Mouse (Mus musculus) cerebellum, adult 9-11 months (tissue): ENCODE measurements around the gene Scamp2.

Experiments used
- DNase-seq: peaks from one replicate; pipeline ENCODE4 v3.0.0; 2022

The Scamp2 gene

GRCm38 (mm10) chr9:57552139-57552887 lies 8.4 kb upstream of the Scamp2 start, which contains the start of gene Mpi:
Mpi (minus strand) TSS chr9:57552763.
- DNase-seq = peak; percentile 70

- DNase-seq = peak; percentile 37
Observed at GRCm38 (mm10) chr9:57553119-57553518, 7.6 kb upstream of the Scamp2 start.

- no peak for DNase-seq
Observed at GRCm38 (mm10) chr9:57554753-57555152, 6.0 kb upstream of the Scamp2 start.

GRCm38 (mm10) chr9:57557215-57557614 lies 3.5 kb upstream of the Scamp2 start:
- DNase-seq = no peak

- no peak for DNase-seq
Observed at GRCm38 (mm10) chr9:57558625-57559024, 2.1 kb upstream of the Scamp2 start.

GRCm38 (mm10) chr9:57559568-57559967 lies 1.2 kb upstream of the Scamp2 start:
- DNase-seq = no peak

GRCm38 (mm10) chr9:57560263-57560662 lies 480 bp upstream of the Scamp2 start:
- no peak for DNase-seq

GRCm38 (mm10) chr9:57561711-57562099 lies 962 bp downstream of the Scamp2 start:
- DNase-seq = no peak

- no peak for DNase-seq
Observed at GRCm38 (mm10) chr9:57562896-57563372, 2.2 kb downstream of the Scamp2 start.

GRCm38 (mm10) chr9:57564609-57565008 lies 3.9 kb downstream of the Scamp2 start:
- DNase-seq = no peak

GRCm38 (mm10) chr9:57565741-57566221 lies 5.0 kb downstream of the Scamp2 start:
- no peak for DNase-seq

GRCm38 (mm10) chr9:57566846-57567245 lies 6.1 kb downstream of the Scamp2 start:
- no peak for DNase-seq

GRCm38 (mm10) chr9:57568500-57568899 lies 7.8 kb downstream of the Scamp2 start:
- no peak for DNase-seq

GRCm38 (mm10) chr9:57574397-57574796 lies 13.7 kb downstream of the Scamp2 start:
- no peak for DNase-seq

- no peak for DNase-seq
Observed at GRCm38 (mm10) chr9:57575577-57575976, 14.8 kb downstream of the Scamp2 start.

- DNase-seq = no peak
Observed at GRCm38 (mm10) chr9:57577144-57577849, 16.6 kb downstream of the Scamp2 start.

GRCm38 (mm10) chr9:57584991-57585390 lies 24.2 kb downstream of the Scamp2 start:
- DNase-seq = no peak

GRCm38 (mm10) chr9:57589224-57590126 lies 28.7 kb downstream of the Scamp2 start, which contains the start of gene Ulk3:
Ulk3 (plus strand) TSS chr9:57589452.
- peak; percentile 81 for DNase-seq

GRCm38 (mm10) chr9:57590726-57591125 lies 30.0 kb downstream of the Scamp2 start:
- no peak for DNase-seq

GRCm38 (mm10) chr9:57593454-57594173 lies 32.9 kb downstream of the Scamp2 start:
- DNase-seq = no peak

- no peak for DNase-seq
Observed at GRCm38 (mm10) chr9:57594174-57594509, 33.4 kb downstream of the Scamp2 start.

- no peak for DNase-seq
Observed at GRCm38 (mm10) chr9:57597265-57597664, 36.5 kb downstream of the Scamp2 start.
